Comparison of ENCODE assay signal across 16 mouse cellular contexts in genomic region chr2:7080086-7080485, GRCm38 (mm10).
DNase-seq lines count a peak whose midpoint lies in the region; ATAC-seq and TF ChIP-seq lines count a peak whose summit lies in the region.
"Had no signal": no experiment of that assay in that cellular context is flagged by ENCODE, and none has a peak within 500 bp of the region (broad histone marks: within the 10 kb centered on the region; RNA-seq: fewer than 3 reads in every experiment).

No protein-coding gene starts in this region.

- peak overlapping the region; percentile 26 for H3K4me2 ChIP-seq in forebrain, embryonic 16.5 days (ENCODE audit: low read length)
- no peak overlapping the region for H3K4me2 ChIP-seq in forebrain, embryonic 11.5 days (ENCODE audit: low read depth, low read length, severe bottlenecking)
- peak overlapping the region; percentile 52; the same call in 1 of the 2 replicates for H3K4me2 ChIP-seq in hindbrain, embryonic 12.5 days (replicated peaks)
- H3K4me2 ChIP-seq in heart, postnatal 0 days (ENCODE audit: low read depth, low read length), result peak overlapping the region; percentile 80

- no peak overlapping the region for H3K4me3 ChIP-seq in forebrain, embryonic 16.5 days (replicated peaks; ENCODE audit: low read length)
- H3K4me3 ChIP-seq in forebrain, embryonic 11.5 days (ENCODE audit: low read depth, low read length), result no peak overlapping the region
- no peak overlapping the region for H3K4me3 ChIP-seq in hindbrain, embryonic 12.5 days
- no peak overlapping the region for H3K4me3 ChIP-seq in hindbrain, embryonic 10.5 days
- peak overlapping the region; percentile 55 for H3K4me3 ChIP-seq in heart, postnatal 0 days (ENCODE audit: low read depth, low read length)

- H3K36me3 ChIP-seq in forebrain, embryonic 16.5 days (ENCODE audit: control insufficient read depth, insufficient read depth), result no peaks in the 10 kb centered on the region; the same call in 1 of the 2 replicates
- no peaks in the 10 kb centered on the region for H3K36me3 ChIP-seq in forebrain, embryonic 11.5 days (ENCODE audit: control insufficient read depth, insufficient read depth, low read length)
- H3K36me3 ChIP-seq in hindbrain, embryonic 12.5 days, result no peaks in the 10 kb centered on the region
- H3K36me3 ChIP-seq in hindbrain, embryonic 10.5 days, result peaks cover 8% of the 10 kb centered on the region
- H3K36me3 ChIP-seq in heart, postnatal 0 days (replicated peaks; ENCODE audit: control insufficient read depth, insufficient read depth, low read length), result peaks cover 10% of the 10 kb centered on the region
- H3K36me3 ChIP-seq: G1E had no signal

- 69% methylated on average over 7 of the region's 7 CpGs for WGBS in forebrain, embryonic 16.5 days
- 76% methylated on average over 7 of the region's 7 CpGs for WGBS in forebrain, embryonic 11.5 days
- 73% methylated on average over 7 of the region's 7 CpGs for WGBS in hindbrain, embryonic 12.5 days
- 83% methylated on average over 7 of the region's 7 CpGs for WGBS in hindbrain, embryonic 10.5 days
- WGBS in heart, postnatal 0 days, result 30% methylated on average over 7 of the region's 7 CpGs

- no peak for ATAC-seq in forebrain, embryonic 16.5 days
- ATAC-seq in forebrain, embryonic 11.5 days (replicated peaks; ENCODE audit: low FRiP score), result no peak
- no peak for ATAC-seq in hindbrain, embryonic 12.5 days (ENCODE audit: low FRiP score)
- ATAC-seq in heart, postnatal 0 days (ENCODE audit: insufficient read depth, low read depth), result no peak

- no peak overlapping the region for H3K9ac ChIP-seq in forebrain, embryonic 16.5 days (replicated peaks; ENCODE audit: low read depth, low read length)
- H3K9ac ChIP-seq in forebrain, embryonic 11.5 days (ENCODE audit: low read length), result no peak overlapping the region
- H3K9ac ChIP-seq in hindbrain, embryonic 12.5 days, result no peak overlapping the region
- H3K9ac ChIP-seq in heart, postnatal 0 days (replicated peaks; ENCODE audit: low read depth, low read length), result no peak overlapping the region
- H3K9ac ChIP-seq: limb, embryonic 15.5 days had no signal

- TF ChIP-seq EP300 in heart, postnatal 0 days (IDR thresholded peaks at IDR 0.05; ENCODE audit: low read depth), result no peak

- no peaks in the 10 kb centered on the region for H3K27me3 ChIP-seq in forebrain, embryonic 16.5 days (replicated peaks; ENCODE audit: control insufficient read depth, insufficient read depth, low read length)
- H3K27me3 ChIP-seq in forebrain, embryonic 11.5 days (ENCODE audit: control insufficient read depth, insufficient read depth, low read length), result no peaks in the 10 kb centered on the region
- no peaks in the 10 kb centered on the region; the same call in 1 of the 2 replicates for H3K27me3 ChIP-seq in hindbrain, embryonic 12.5 days
- H3K27me3 ChIP-seq in hindbrain, embryonic 10.5 days (ENCODE audit: insufficient read depth, poor library complexity, severe bottlenecking), result no peaks in the 10 kb centered on the region
- H3K27me3 ChIP-seq in heart, postnatal 0 days (ENCODE audit: control insufficient read depth, insufficient read depth, low read length), result no peaks in the 10 kb centered on the region
- H3K27me3 ChIP-seq: embryonic facial prominence, embryonic 13.5 days; limb, embryonic 15.5 days had no signal

- no peak for TF ChIP-seq CTCF in heart, postnatal 0 days (IDR thresholded peaks at IDR 0.05; ENCODE audit: low read depth)

- peaks cover 16% of the 10 kb centered on the region for H3K9me3 ChIP-seq in forebrain, embryonic 16.5 days (ENCODE audit: control insufficient read depth, low read length)
- peaks cover 8% of the 10 kb centered on the region for H3K9me3 ChIP-seq in forebrain, embryonic 11.5 days (ENCODE audit: control insufficient read depth, low read length)
- peaks cover 13% of the 10 kb centered on the region for H3K9me3 ChIP-seq in hindbrain, embryonic 12.5 days (replicated peaks)
- peaks cover 25% of the 10 kb centered on the region for H3K9me3 ChIP-seq in hindbrain, embryonic 10.5 days
- H3K9me3 ChIP-seq in heart, postnatal 0 days (replicated peaks; ENCODE audit: control insufficient read depth, low read length), result peaks cover 13% of the 10 kb centered on the region
- H3K9me3 ChIP-seq: G1E; limb, embryonic 15.5 days had no signal

- H3K27ac ChIP-seq in forebrain, embryonic 16.5 days (ENCODE audit: low read length), result no peak overlapping the region
- H3K27ac ChIP-seq in forebrain, embryonic 11.5 days (ENCODE audit: low read depth, low read length), result no peak overlapping the region
- H3K27ac ChIP-seq in hindbrain, embryonic 12.5 days, result no peak overlapping the region
- no peak overlapping the region for H3K27ac ChIP-seq in hindbrain, embryonic 10.5 days
- H3K27ac ChIP-seq in heart, postnatal 0 days (ENCODE audit: low read depth), result peak overlapping the region; percentile 98

- DNase-seq in forebrain, embryonic 11.5 days (ENCODE audit: low spot score), result no peak
- no peak for DNase-seq in hindbrain, embryonic 10.5 days (ENCODE audit: low spot score)
- peak; percentile 40 for DNase-seq in 3T3-L1 (ENCODE audit: low read depth, low spot score)
- DNase-seq in heart, postnatal 0 days (ENCODE audit: low spot score), result no peak
- no peak for DNase-seq in cerebellum, adult 11-12 months
- DNase-seq in spleen, postnatal 14 days (ENCODE audit: low spot score in 2 of 2), result no peak
- DNase-seq: cerebellum, adult 9-10 months; kidney, adult 8-10 months; lung, adult 2 months; right cerebral cortex, adult 18-20 months; thymus, adult 2 months had no signal

- peaks cover 32% of the 10 kb centered on the region for H3K4me1 ChIP-seq in forebrain, embryonic 16.5 days (replicated peaks; ENCODE audit: control insufficient read depth, insufficient read depth, low read length)
- peaks cover 15% of the 10 kb centered on the region for H3K4me1 ChIP-seq in forebrain, embryonic 11.5 days (replicated peaks; ENCODE audit: control insufficient read depth, insufficient read depth, low read length)
- H3K4me1 ChIP-seq in hindbrain, embryonic 12.5 days, result peaks cover 20% of the 10 kb centered on the region
- peaks cover 22% of the 10 kb centered on the region for H3K4me1 ChIP-seq in hindbrain, embryonic 10.5 days (replicated peaks)
- peaks cover 15% of the 10 kb centered on the region for H3K4me1 ChIP-seq in heart, postnatal 0 days (ENCODE audit: control insufficient read depth, insufficient read depth)
